Mouse (Mus musculus) E14TG2a.4 (cell line): ENCODE measurements around the gene Vcpkmt.
"Not testable (repeated sequence)": the region's sequence is repeated elsewhere in the genome, so short reads cannot be mapped to it uniquely, and the experiment has no call there.

Source experiments
- H3K27me3 ChIP-seq: 2 replicates; pipeline ENCODE4 v1.6.1; 2014; ENCODE audit warnings: low read length, control low read depth; ENCODE audit not compliant: insufficient read depth
- H3K36me3 ChIP-seq: 2 replicates; pipeline ENCODE4 v1.6.1; 2014; ENCODE audit warnings: low read length, control low read depth; ENCODE audit not compliant: insufficient read depth
- H3K4me1 ChIP-seq: replicated peaks from 2 replicates; pipeline ENCODE4 v1.6.1; 2014; ENCODE audit warnings: low read depth, low read length, control low read depth
- H3K4me3 ChIP-seq: replicated peaks from 2 replicates; pipeline ENCODE4 v1.5.1; 2014; ENCODE audit warnings: mild to moderate bottlenecking, low read length
- H3K9me3 ChIP-seq: 2 replicates; pipeline ENCODE4 v1.6.1; 2014; ENCODE audit warnings: low read length, control low read depth
- CTCF ChIP-seq: conservative IDR thresholded peaks from 2 replicates; pipeline ENCODE4 v1.5.1; 2014; ENCODE audit warnings: low read length
- NANOG ChIP-seq: IDR thresholded peaks from 2 replicates; pipeline ENCODE4 v1.6.1; 2014; ENCODE audit warnings: borderline replicate concordance, low read length, mixed read lengths
- POU5F1 ChIP-seq: IDR thresholded peaks from 2 replicates; pipeline ENCODE4 v1.6.1; 2014; ENCODE audit warnings: low read length, borderline replicate concordance

Vcpkmt gene

DNA sequence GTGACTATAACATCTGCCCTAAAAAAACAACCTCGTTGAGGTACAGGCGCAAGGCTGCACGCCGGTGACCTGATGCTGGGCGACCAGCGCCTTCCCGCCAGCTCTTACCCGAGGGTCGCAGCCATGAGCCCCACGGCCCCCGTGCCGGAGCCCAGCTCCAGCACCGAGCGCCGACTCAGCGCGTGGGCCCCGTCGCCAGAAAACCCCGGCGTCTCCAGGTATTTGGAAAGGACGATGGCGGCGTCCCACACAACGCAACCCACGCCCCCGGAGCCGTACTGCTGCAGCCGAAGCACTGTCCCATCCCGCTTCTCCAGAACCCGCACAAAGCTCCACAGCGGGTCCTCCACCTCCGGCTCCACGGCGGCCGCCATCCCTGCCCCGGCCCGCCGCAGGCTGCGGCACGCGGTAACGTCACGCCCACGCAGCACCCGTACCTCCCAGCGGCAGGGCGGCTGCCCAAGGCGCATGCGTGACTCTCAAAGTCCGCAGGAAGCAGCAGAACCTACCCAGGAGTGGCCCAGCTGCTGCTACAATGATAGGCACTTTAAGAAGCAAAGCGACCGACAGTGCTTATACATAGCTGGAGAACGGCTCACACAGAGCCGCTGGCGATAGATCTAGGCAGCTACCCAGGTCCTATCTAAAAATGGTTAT is at the start of gene Vcpkmt:
Gene Vcpkmt (minus strand): TSS at position 416 of the 657 bp plus-strand sequence.
- peaks cover 22% of the 10 kb centered on the region for H3K4me1 ChIP-seq
- peaks cover 27% of the 10 kb centered on the region for H3K36me3 ChIP-seq
- peaks cover 8% of the 10 kb centered on the region for H3K27me3 ChIP-seq
- H3K9me3 ChIP-seq, result no peaks in the 10 kb centered on the region
- TF ChIP-seq NANOG (no peak), POU5F1 (no peak), CTCF (no peak)
- peak within 1 kb of the TSS; percentile 86 for H3K4me3 ChIP-seq

DNA sequence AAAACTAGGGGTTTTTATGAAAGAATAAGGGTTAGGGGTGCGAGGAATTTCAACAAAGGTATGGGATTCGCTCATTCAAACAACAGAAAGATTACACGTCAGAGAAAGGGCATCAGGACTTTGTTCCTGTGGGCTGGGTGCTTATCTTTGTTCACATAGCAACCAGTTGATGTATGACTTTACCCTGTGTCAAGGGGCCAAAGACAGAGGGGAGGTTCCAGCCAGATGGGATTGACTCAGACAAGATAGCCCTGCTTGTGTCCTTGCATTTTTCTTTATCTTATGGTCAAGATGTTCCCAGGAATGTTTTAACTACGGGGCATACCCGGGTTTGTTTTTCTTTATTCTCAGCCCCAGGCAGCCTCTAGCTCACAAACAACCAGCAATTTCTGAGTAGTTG is 35.8 kb upstream of the Vcpkmt start:
- H3K36me3 ChIP-seq, H3K4me3 ChIP-seq, H3K27me3 ChIP-seq, H3K4me1 ChIP-seq: not testable (repeated sequence)
- H3K9me3 ChIP-seq, result peaks cover 12% of the 10 kb centered on the region; the same call in 1 of the 2 replicates

DNA sequence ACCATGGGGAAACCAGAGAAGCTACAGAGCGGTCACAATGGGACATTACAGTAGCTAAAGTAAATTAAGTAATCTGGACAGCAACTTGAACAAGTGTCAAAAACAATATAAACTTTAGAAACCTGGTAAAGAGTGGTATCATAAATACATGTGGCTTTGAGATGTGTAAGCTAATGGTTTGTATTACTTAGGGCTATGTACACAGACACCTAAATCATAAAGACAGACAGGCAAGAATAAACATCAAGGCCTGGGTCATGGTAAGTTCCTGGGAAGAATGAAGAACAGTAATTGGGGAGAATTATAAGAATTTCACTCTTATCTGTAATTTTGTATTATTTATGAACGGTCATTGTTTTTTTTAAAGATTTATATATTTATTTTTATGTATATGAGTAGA is 21.5 kb upstream of the Vcpkmt start:
- TF ChIP-seq POU5F1, result no peak
- TF ChIP-seq NANOG, result no peak
- TF ChIP-seq CTCF, result no peak
- H3K4me3 ChIP-seq, result no peak overlapping the region
- no peaks in the 10 kb centered on the region for H3K9me3 ChIP-seq
- no peaks in the 10 kb centered on the region for H3K36me3 ChIP-seq
- no peaks in the 10 kb centered on the region for H3K4me1 ChIP-seq
- H3K27me3 ChIP-seq, result no peaks in the 10 kb centered on the region

DNA sequence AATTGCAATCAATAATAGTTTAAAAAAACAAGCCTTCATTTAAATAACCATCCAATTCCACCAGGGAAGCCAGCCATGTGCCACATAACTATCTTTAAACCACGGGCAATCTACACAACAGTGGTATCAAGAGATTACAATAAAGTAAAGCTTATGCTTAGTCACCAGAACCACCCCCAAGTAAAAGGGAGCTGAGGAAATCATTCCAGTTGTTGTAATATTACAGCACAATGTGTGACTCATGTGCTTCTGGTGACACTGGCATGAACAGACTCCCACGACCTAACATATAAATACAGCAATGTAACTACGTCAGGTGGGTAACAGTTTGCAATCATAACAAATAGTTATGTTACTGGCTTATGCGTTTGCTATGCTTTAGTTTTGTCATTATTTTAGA is 14.6 kb upstream of the Vcpkmt start:
- H3K9me3 ChIP-seq, result peaks cover 6% of the 10 kb centered on the region
- H3K4me3 ChIP-seq, result no peak overlapping the region
- H3K36me3 ChIP-seq, result 0 out of 2 replicates have a peak, but pooled peaks cover 3% of the 10 kb centered on the region
- H3K27me3 ChIP-seq, result no peaks in the 10 kb centered on the region
- TF ChIP-seq POU5F1 (no peak), NANOG (no peak), CTCF (no peak)
- H3K4me1 ChIP-seq, result 0 out of 2 replicates have a peak, but pooled peaks cover 4% of the 10 kb centered on the region

DNA sequence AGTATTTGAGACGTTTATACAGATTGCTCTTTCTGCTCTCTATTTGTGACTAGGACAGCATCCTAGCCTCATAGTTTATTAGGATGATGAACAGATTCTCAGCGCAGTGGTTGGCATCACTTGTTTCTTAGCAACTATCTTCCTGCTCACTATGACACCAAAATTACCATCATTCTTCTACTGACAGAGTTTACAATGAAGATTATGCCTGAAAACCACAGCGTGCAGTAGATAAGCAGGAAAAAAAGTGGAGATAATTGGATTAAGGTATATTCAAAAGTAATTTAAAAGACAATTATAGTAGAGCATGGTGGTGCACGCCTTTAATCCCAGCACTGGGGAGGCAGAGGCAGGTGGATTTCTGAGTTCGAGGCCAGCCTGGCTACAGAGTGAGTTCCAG is 10.3 kb upstream of the Vcpkmt start:
- TF ChIP-seq POU5F1 (no peak), CTCF (no peak), NANOG (no peak)
- 0 out of 2 replicates have a peak, but pooled peaks cover 3% of the 10 kb centered on the region for H3K36me3 ChIP-seq
- H3K27me3 ChIP-seq, result no peaks in the 10 kb centered on the region
- H3K4me1 ChIP-seq, result 0 out of 2 replicates have a peak, but pooled peaks cover 4% of the 10 kb centered on the region
- no peak overlapping the region for H3K4me3 ChIP-seq
- peaks cover 6% of the 10 kb centered on the region for H3K9me3 ChIP-seq

DNA sequence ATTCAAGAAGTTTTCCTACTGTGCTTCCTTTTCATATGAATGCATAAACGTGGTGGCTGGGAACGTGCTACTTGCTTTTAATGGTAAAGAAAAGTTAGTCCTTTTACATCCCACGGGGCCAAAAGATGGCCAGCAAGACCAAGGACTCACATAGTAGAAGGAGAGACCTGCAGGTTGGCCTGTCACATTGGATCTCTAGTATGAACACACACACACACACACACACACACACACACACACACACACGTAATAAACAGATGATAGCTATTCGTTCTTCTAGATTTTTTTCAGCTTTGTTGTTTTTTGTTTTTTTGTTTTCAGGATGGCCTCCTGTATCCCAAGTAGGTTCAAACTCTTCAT is 422 bp upstream of the Vcpkmt start:
- Histone ChIP-seq H3K36me3 (peaks cover 22% of the 10 kb centered on the region), H3K4me1 (peaks cover 22% of the 10 kb centered on the region), H3K27me3 (peaks cover 8% of the 10 kb centered on the region), H3K4me3 (peak overlapping the region; percentile 86), H3K9me3 (no peaks in the 10 kb centered on the region)
- no peak for TF ChIP-seq NANOG
- no peak for TF ChIP-seq CTCF
- no peak for TF ChIP-seq POU5F1

DNA sequence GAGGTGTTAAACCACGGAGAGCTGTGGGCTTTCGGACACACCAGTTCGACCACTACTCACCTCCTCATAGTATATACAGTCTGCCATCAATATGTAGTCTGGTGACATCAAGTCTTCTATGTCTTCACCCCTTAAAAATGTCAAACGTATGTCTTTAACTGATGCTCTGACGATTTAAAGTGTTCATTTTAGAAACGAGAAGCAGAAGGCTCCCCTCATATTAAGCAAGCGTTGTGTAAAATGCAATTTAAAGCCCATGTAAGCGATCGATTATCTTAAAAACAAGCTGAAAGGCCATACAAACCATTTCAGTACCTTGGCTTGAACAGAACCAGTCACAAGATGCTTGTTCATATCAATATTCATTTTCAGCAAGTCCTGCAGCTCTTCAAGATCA is 614 bp downstream of the Vcpkmt start:
- Histone ChIP-seq H3K27me3 (peaks cover 8% of the 10 kb centered on the region), H3K9me3 (no peaks in the 10 kb centered on the region), H3K4me1 (peaks cover 22% of the 10 kb centered on the region), H3K36me3 (peaks cover 31% of the 10 kb centered on the region), H3K4me3 (peak overlapping the region; percentile 86)
- TF ChIP-seq CTCF, result no peak
- TF ChIP-seq NANOG, result no peak
- no peak for TF ChIP-seq POU5F1

DNA sequence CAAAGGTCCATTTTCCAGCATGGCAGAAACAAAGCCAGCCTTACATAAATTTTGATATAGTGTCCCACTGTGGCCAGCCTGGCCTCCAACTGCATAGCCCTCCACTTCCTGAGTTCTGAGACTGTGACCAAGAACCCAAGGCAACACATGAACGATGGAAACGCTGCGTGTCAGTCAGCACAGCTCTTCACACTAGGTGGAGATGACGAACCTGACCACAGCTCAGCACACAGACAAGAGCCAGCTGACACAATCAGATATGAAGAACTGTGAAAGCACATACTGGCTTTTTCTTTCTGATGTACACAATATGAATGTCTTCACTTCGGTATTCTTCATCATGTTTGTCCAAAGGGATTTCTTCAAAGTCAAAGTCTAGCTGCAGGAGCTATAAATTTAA is 3.2 kb downstream of the Vcpkmt start:
- Histone ChIP-seq H3K9me3 (no peaks in the 10 kb centered on the region), H3K4me3 (no peak overlapping the region), H3K27me3 (peaks cover 8% of the 10 kb centered on the region), H3K36me3 (peaks cover 36% of the 10 kb centered on the region), H3K4me1 (peaks cover 35% of the 10 kb centered on the region)
- no peak for TF ChIP-seq CTCF

DNA sequence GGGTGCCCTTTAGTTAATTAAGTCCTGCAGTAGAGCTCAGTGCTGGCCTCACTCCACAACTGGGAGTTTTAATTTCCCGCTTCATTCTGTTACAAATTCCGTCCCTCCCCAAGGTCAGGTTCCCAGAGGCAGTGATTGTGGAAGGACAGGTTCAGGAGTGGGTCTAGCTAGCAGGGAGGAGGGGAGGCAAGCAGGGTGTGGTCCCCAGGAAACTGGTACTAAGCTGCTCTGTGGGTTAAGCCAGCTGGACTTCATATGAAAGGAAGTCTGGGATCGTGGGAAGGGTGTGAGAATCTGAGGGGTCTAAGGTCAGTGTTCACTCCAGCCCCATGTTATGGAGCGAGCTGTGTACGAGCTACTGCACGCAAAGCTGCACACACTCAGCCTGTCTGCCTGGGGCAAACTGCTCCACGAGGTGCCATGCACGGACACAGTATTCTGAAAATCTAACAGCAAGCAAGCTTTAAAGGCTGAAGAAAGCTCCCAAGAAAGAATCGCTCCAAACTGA is 6.7 kb downstream of the Vcpkmt start:
- no peaks in the 10 kb centered on the region for H3K27me3 ChIP-seq
- H3K36me3 ChIP-seq, result peaks cover 36% of the 10 kb centered on the region
- peaks cover 39% of the 10 kb centered on the region for H3K4me1 ChIP-seq
- TF ChIP-seq NANOG (no peak), CTCF (no peak), POU5F1 (no peak)
- no peak overlapping the region for H3K4me3 ChIP-seq
- no peaks in the 10 kb centered on the region for H3K9me3 ChIP-seq
